In the genomic region with DNA sequence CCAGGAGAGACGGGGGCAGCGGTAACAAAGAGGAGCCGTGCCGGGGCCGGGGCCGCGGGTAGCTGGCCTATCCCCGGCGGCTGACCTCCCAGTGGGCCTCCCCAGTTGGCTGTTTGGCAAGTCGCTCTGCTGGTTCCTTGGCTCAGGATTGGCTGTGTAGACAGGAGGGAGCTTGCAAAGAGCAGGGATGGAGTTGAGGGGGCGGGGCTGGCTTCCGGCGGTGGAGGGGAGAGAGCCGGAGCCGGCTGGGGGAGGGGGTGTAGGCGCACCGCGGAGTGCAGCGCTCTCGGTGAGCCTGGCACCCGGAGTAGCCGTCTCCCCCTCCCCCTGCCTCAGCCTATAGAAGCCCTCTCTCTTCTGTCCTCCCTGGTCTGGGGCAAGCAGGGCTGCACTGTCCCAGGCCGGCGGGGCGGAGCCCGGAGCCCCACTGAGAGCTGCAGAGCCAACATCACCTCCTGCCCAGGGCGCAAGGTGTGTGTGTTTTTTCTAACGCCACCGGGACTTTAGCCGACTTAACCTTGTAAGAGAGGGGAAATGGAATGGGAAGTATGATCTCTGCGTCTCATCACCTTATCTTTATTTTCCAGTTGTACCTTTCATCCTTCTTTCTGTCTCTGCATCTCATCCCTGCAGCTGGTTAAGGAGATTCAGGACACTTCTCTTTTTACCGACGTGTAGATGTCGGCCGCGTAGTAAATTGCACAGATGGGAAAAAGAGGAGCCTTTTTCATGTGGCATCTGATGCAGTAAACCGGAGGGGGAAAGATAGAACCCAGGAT, we compare ENCODE assay signal across 8 mouse cellular contexts. TPM values are rescaled to one million over a fixed set of nuclear protein-coding genes. Genes with fewer than 3 reads are reported as not detected.
DNase-seq lines count a peak whose midpoint lies in the region; ATAC-seq and TF ChIP-seq lines count a peak whose summit lies in the region.

No protein-coding gene starts in this region.

- TF ChIP-seq POLR2A in testis, adult 2 months (IDR thresholded peaks at IDR 0.05; ENCODE audit: control insufficient read depth, low read depth, low read length), result no peak

- H3K4me1 ChIP-seq in forebrain, embryonic 11.5 days (replicated peaks; ENCODE audit: control insufficient read depth, insufficient read depth, low read length), result peaks cover 13% of the 10 kb centered on the region; the same call in 1 of the 2 replicates
- peaks cover 29% of the 10 kb centered on the region for H3K4me1 ChIP-seq in heart, postnatal 0 days (ENCODE audit: control insufficient read depth, insufficient read depth)
- H3K4me1 ChIP-seq in liver, embryonic 16.5 days (ENCODE audit: control insufficient read depth, low read depth, low read length), result peaks cover 48% of the 10 kb centered on the region
- peaks cover 68% of the 10 kb centered on the region for H3K4me1 ChIP-seq in neural tube, embryonic 13.5 days (replicated peaks)
- peaks cover 3% of the 10 kb centered on the region for H3K4me1 ChIP-seq in testis, adult 2 months (ENCODE audit: control insufficient read depth, insufficient read depth, low read length)

- no peaks in the 10 kb centered on the region for H3K36me3 ChIP-seq in forebrain, embryonic 11.5 days (ENCODE audit: control insufficient read depth, insufficient read depth, low read length)
- H3K36me3 ChIP-seq in heart, postnatal 0 days (replicated peaks; ENCODE audit: control insufficient read depth, insufficient read depth, low read length), result no peaks in the 10 kb centered on the region
- H3K36me3 ChIP-seq in liver, embryonic 16.5 days (ENCODE audit: control insufficient read depth, insufficient read depth), result no peaks in the 10 kb centered on the region
- no peaks in the 10 kb centered on the region for H3K36me3 ChIP-seq in neural tube, embryonic 13.5 days
- H3K36me3 ChIP-seq in testis, adult 2 months (ENCODE audit: control insufficient read depth, insufficient read depth, low read length), result no peaks in the 10 kb centered on the region

- peak; percentile 100 for ATAC-seq in forebrain, embryonic 11.5 days (replicated peaks; ENCODE audit: low FRiP score)
- ATAC-seq in heart, postnatal 0 days (ENCODE audit: insufficient read depth, low read depth), result peak; percentile 100
- peak; percentile 99 for ATAC-seq in liver, embryonic 16.5 days (ENCODE audit: low read depth)
- peak; percentile 100 for ATAC-seq in neural tube, embryonic 13.5 days (ENCODE audit: low read depth)

- H3K27me3 ChIP-seq in forebrain, embryonic 11.5 days (ENCODE audit: control insufficient read depth, insufficient read depth, low read length), result no peaks in the 10 kb centered on the region
- H3K27me3 ChIP-seq in heart, postnatal 0 days (ENCODE audit: control insufficient read depth, insufficient read depth, low read length), result no peaks in the 10 kb centered on the region
- H3K27me3 ChIP-seq in liver, embryonic 16.5 days (ENCODE audit: control insufficient read depth, insufficient read depth, low read depth, low read length), result no peaks in the 10 kb centered on the region
- no peaks in the 10 kb centered on the region for H3K27me3 ChIP-seq in neural tube, embryonic 13.5 days
- H3K27me3 ChIP-seq in testis, adult 2 months (ENCODE audit: control insufficient read depth, insufficient read depth, low read length), result no peaks in the 10 kb centered on the region

- peak overlapping the region; percentile 62 for H3K4me3 ChIP-seq in forebrain, embryonic 11.5 days (ENCODE audit: low read depth, low read length)
- peak overlapping the region; percentile 65 for H3K4me3 ChIP-seq in heart, postnatal 0 days (ENCODE audit: low read depth, low read length)
- H3K4me3 ChIP-seq in liver, embryonic 16.5 days (ENCODE audit: low read depth, low read length), result peak overlapping the region; percentile 83
- H3K4me3 ChIP-seq in neural tube, embryonic 13.5 days, result peak overlapping the region; percentile 80
- H3K4me3 ChIP-seq in testis, adult 2 months (ENCODE audit: control insufficient read depth, low read depth, low read length), result peak overlapping the region; percentile 81

- DNase-seq in CD8-positive naive resting alpha-beta T cell, adult 2 months (ENCODE audit: low read depth in 2 of 2, low spot score in 2 of 2), result peak; percentile 6 to 39
- DNase-seq in c-Kit-positive CD71-negative TER-119-negative erythroid progenitor cells, embryonic 14.5 days (ENCODE audit: low read depth), result peak; percentile 77
- DNase-seq in forebrain, embryonic 11.5 days (ENCODE audit: low spot score), result peak; percentile 99
- peak; percentile 96 for DNase-seq in heart, postnatal 0 days (ENCODE audit: low spot score)
- peak; percentile 97 to 98 for DNase-seq in kidney, postnatal 4 days

- WGBS in forebrain, embryonic 11.5 days, result under 1% methylated on average over 36 of the region's 37 CpGs
- 2% methylated on average over 35 of the region's 37 CpGs for WGBS in heart, postnatal 0 days
- under 1% methylated on average over 34 of the region's 37 CpGs for WGBS in liver, embryonic 16.5 days (ENCODE audit: insufficient replicate concordance)
- 2% methylated on average over 37 of the region's 37 CpGs for WGBS in neural tube, embryonic 13.5 days

- peak overlapping the region; percentile 73 for H3K4me2 ChIP-seq in forebrain, embryonic 11.5 days (ENCODE audit: low read depth, low read length, severe bottlenecking)
- H3K4me2 ChIP-seq in heart, postnatal 0 days (ENCODE audit: low read depth, low read length), result peak overlapping the region; percentile 71
- peak overlapping the region; percentile 93 for H3K4me2 ChIP-seq in liver, embryonic 16.5 days (ENCODE audit: low read depth, low read length)
- peak overlapping the region; percentile 74 for H3K4me2 ChIP-seq in neural tube, embryonic 13.5 days

- no peak for TF ChIP-seq CTCF in heart, postnatal 0 days (IDR thresholded peaks at IDR 0.05; ENCODE audit: low read depth)
- no peak for TF ChIP-seq CTCF in testis, adult 2 months (IDR thresholded peaks at IDR 0.05; ENCODE audit: control insufficient read depth, insufficient read depth, insufficient replicate concordance, low read depth, low read length)

- peak overlapping the region; percentile 89 for H3K9ac ChIP-seq in forebrain, embryonic 11.5 days (ENCODE audit: low read length)
- peak overlapping the region; percentile 48 for H3K9ac ChIP-seq in heart, postnatal 0 days (replicated peaks; ENCODE audit: low read depth, low read length)
- H3K9ac ChIP-seq in liver, embryonic 16.5 days (ENCODE audit: low read depth, low read length), result peak overlapping the region; percentile 75
- peak overlapping the region; percentile 86 for H3K9ac ChIP-seq in neural tube, embryonic 13.5 days

- H3K9me3 ChIP-seq in forebrain, embryonic 11.5 days (ENCODE audit: control insufficient read depth, low read length), result no peaks in the 10 kb centered on the region
- no peaks in the 10 kb centered on the region for H3K9me3 ChIP-seq in heart, postnatal 0 days (replicated peaks; ENCODE audit: control insufficient read depth, low read length)
- H3K9me3 ChIP-seq in liver, embryonic 16.5 days (replicated peaks; ENCODE audit: control insufficient read depth, low read length), result no peaks in the 10 kb centered on the region
- no peaks in the 10 kb centered on the region for H3K9me3 ChIP-seq in neural tube, embryonic 13.5 days

- peak overlapping the region; percentile 86 for H3K27ac ChIP-seq in forebrain, embryonic 11.5 days (ENCODE audit: low read depth, low read length)
- H3K27ac ChIP-seq in heart, postnatal 0 days (ENCODE audit: low read depth), result peak overlapping the region; percentile 66
- H3K27ac ChIP-seq in liver, embryonic 16.5 days (ENCODE audit: low read length), result peak overlapping the region; percentile 75
- peak overlapping the region; percentile 97 for H3K27ac ChIP-seq in neural tube, embryonic 13.5 days (replicated peaks)
- H3K27ac ChIP-seq in testis, adult 2 months (ENCODE audit: control insufficient read depth, insufficient read depth, low read depth, low read length), result peak overlapping the region; percentile 46

- TF ChIP-seq EP300 in heart, postnatal 0 days (IDR thresholded peaks at IDR 0.05; ENCODE audit: low read depth), result no peak

RNA-seq across cellular contexts. Expression of gene Fam222b, which starts 21.1 kb away (rescaled TPM):
- 31.3 and 34.4 TPM in 2 replicates for polyA plus RNA-seq in forebrain, embryonic 11.5 days (2014; fragmentation: Nextera tagmentation; extraction: Ambion mirVana)
- total RNA-seq in heart, postnatal 0 days (2014; rRNA removed; ENCODE audit: low replicate concordance), result 10.8 and 24.6 TPM in 2 replicates
- polyA plus RNA-seq in heart, postnatal 0 days (2015; fragmentation: Nextera tagmentation; extraction: Ambion mirVana), result 11.1 TPM in 2 replicates
- 3.4 and 4.9 TPM in 2 replicates for polyA plus RNA-seq in liver, embryonic 16.5 days (2015; fragmentation: Nextera tagmentation; extraction: Ambion mirVana)
- polyA plus RNA-seq in neural tube, embryonic 13.5 days (2015; fragmentation: Nextera tagmentation; extraction: Ambion mirVana), result 27.3 and 28.8 TPM in 2 replicates
- polyA plus RNA-seq in testis, adult 2 months (2012; rRNA removed), result 11.5 and 11.7 TPM in 2 replicates

RNA-seq across cellular contexts. Expression of gene Eral1, which starts 35.4 kb away (rescaled TPM):
- 39.4 and 41.8 TPM in 2 replicates for polyA plus RNA-seq in forebrain, embryonic 11.5 days (2014; fragmentation: Nextera tagmentation; extraction: Ambion mirVana)
- total RNA-seq in heart, postnatal 0 days (2014; rRNA removed; ENCODE audit: low replicate concordance), result 33.5 and 40.8 TPM in 2 replicates
- 19.7 TPM in 2 replicates for polyA plus RNA-seq in heart, postnatal 0 days (2015; fragmentation: Nextera tagmentation; extraction: Ambion mirVana)
- polyA plus RNA-seq in liver, embryonic 16.5 days (2015; fragmentation: Nextera tagmentation; extraction: Ambion mirVana), result 12.4 and 12.7 TPM in 2 replicates
- 29.8 and 31.3 TPM in 2 replicates for polyA plus RNA-seq in neural tube, embryonic 13.5 days (2015; fragmentation: Nextera tagmentation; extraction: Ambion mirVana)
- polyA plus RNA-seq in testis, adult 2 months (2012; rRNA removed), result 17.4 and 18.2 TPM in 2 replicates

RNA-seq across cellular contexts. Expression of gene Traf4, which starts 49.8 kb away (rescaled TPM):
- polyA plus RNA-seq in forebrain, embryonic 11.5 days (2014; fragmentation: Nextera tagmentation; extraction: Ambion mirVana), result 77.7 and 79.6 TPM in 2 replicates
- total RNA-seq in heart, postnatal 0 days (2014; rRNA removed; ENCODE audit: low replicate concordance), result 25.1 and 42.6 TPM in 2 replicates
- 21.2 and 22.9 TPM in 2 replicates for polyA plus RNA-seq in heart, postnatal 0 days (2015; fragmentation: Nextera tagmentation; extraction: Ambion mirVana)
- 25.4 and 28.6 TPM in 2 replicates for polyA plus RNA-seq in liver, embryonic 16.5 days (2015; fragmentation: Nextera tagmentation; extraction: Ambion mirVana)
- polyA plus RNA-seq in neural tube, embryonic 13.5 days (2015; fragmentation: Nextera tagmentation; extraction: Ambion mirVana), result 128 and 131 TPM in 2 replicates
- 9.5 and 12.5 TPM in 2 replicates for polyA plus RNA-seq in testis, adult 2 months (2012; rRNA removed)

Comparison
In these comparisons a context has a peak if more than half of its experiments do, and no peak if none do; other contexts are left out.
1. Peak in every context shown above with its lines: DNase-seq, ATAC-seq, H3K4me3 ChIP-seq and H3K27ac ChIP-seq.
2. DNase-seq: peak in every context shown above with its lines; median percentile 99 in forebrain, embryonic 11.5 days; 98 in kidney, postnatal 4 days; 96 in heart, postnatal 0 days; 77 in c-Kit-positive CD71-negative TER-119-negative erythroid progenitor cells, embryonic 14.5 days; 22 in CD8-positive naive resting alpha-beta T cell, adult 2 months.
3. H3K27ac ChIP-seq: peak in every context shown above with its lines; median percentile 97 in neural tube, embryonic 13.5 days; 86 in forebrain, embryonic 11.5 days; 75 in liver, embryonic 16.5 days; 66 in heart, postnatal 0 days; 46 in testis, adult 2 months.